Mouse (Mus musculus): ENCODE results near the gene Gm13277.
"Not testable (repeated sequence)": the region's sequence is repeated elsewhere in the genome, so short reads cannot be mapped to it uniquely, and the experiment has no call there.

Gm13277 gene

DNA sequence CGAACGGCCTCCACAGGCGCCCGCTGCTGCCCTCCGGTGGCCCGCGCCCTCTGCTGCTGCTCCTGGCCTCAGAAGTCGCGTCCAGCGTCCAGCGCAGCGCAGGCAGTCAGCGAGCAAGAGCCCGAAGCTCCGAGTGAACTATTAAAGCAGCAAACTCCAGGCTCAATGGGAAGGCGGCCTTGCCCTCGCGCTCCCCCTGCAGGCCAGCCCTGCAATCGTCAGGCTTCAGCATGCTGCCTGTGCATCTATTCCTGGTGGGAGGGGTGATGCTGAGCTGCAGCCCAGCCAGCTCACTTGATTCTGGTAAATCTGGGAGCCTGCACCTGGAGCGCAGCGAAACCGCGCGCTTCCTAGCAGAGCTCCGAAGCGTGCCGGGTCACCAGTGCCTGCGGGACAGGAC lies at the start of gene Gm13277:
Gm13277 (plus strand) TSS at position 231 of the 400 bp plus-strand sequence.
- DNase-seq (ENCODE audit: low spot score): peak; percentile 73

DNA sequence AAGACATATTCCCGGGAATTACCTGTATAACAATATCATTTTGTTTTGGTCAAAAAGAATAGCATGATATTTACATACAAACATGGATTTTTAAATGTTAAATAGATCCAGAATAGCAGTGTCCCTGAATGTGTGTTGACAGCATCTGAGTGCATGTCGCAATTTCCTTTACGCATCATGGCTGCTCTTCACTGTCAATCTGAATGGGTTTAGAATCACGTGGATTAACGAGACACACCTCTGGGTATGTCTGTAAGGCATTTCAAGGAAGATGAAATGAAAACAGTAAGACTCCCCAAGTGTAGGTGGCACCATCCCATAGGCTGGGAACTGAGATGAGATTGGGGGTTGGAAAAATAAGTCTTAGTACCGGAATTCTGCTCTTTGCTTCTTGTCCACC lies 49.4 kb upstream of the Gm13277 start:
- no peak for DNase-seq (ENCODE audit: low spot score)

DNA sequence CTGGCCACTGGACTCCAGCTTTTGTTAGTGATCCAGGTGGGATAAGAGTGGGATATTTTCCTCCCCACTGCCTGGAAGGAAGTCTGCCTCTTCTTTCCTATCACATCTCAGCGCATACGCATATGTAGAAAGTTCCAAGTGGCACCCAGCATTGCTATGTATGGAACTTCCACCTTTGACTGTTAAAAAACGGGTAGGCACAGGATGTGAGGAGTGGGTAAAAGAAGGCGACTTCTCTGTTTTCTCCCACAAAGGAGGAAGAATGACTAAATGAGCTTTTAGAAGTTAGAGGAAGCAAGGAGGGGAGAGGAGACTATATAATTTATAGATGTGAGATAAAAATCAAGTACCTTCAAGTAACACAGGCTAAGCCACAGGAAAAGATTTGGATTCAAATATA lies 47.0 kb upstream of the Gm13277 start:
- DNase-seq (ENCODE audit: low spot score): no peak

DNA sequence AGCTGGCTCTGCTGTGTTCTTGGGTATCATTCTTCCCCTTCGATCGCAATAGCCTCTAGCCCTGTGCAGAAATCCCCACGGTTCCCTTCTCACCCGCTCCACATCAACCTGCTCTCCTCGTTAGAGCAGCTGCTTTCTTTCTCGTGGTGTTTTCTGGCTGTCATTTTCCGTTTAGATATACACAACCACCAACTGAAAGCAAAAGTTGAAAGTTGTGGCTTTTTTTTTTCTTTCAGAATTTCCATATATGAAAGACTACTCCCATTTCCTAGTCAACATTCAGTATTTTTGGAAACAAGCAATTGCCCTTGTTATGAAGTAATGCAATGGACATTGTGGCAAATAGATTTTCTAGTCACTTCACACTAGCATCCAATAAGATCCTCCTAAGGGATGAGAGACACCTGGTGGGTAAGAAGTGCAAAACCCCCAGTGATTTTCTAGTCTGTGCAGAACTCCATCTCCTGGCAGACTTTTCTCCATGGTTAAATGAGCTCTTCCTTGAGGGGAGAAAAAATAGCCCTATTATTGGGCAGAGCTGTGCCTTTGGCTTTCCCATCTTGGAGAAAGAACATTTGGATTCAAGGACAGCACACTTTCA lies 45.6 kb upstream of the Gm13277 start:
- no peak for DNase-seq (ENCODE audit: low spot score)

DNA sequence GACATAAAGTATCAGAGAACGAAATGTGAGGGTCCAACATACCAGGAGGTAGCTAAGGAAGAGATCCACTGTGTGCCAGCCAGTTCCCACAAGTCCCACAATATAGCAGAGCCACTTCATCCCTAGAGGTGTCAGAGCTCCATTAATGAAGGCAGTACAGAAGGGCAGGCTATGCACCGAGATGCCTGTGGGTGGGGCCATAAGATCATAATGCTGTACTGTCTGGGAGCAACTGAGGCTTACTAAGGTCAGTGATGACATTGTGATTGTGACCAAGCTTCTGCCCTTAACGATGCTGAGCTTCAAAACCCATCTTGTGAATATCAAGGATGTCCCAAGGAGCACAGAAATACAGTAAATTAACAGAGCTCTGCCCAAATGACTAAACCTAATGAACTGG lies 44.2 kb upstream of the Gm13277 start:
- no peak for DNase-seq (ENCODE audit: low spot score)

DNA sequence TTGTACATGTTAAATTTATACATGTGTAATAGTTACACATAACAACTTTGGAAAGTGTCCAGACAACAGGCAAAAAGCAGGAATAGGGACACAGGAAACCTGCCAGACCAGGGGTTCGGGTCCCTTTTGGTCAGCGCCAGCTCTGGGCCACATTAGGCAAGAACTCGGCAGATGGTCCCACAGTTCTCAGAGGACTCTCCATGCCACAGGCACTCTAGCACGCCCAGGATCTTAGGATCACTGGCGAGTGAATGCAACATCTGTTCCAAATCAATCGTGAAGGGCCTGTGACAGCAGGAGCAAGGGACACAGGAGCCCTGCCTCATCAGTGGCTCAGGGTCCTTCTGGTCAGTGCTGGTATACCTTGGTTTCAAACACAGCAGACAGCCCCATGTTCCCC lies 38.5 kb upstream of the Gm13277 start:
- no peak for DNase-seq (ENCODE audit: low spot score)

DNA sequence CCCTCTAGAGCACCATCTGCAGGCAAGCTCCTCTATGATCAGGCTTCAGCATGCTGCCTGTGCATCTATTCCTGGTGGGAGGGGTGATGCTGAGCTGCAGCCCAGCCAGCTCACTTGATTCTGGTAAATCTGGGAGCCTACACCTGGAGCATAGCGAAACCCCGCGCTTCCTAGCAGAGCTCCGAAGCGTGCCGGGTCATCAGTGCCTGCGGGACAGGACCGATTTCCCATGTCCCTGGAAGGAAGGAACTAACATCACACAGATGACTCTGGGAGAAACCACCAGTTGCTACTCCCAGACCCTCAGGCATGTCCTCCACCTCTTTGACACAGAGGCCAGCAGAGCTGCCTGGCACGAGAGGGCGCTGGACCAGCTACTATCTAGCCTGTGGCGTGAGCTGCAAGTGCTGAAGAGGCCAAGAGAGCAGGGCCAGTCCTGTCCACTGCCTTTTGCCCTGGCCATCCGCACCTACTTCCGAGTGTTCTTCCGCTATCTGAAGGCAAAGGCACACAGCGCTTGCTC lies 33.6 kb upstream of the Gm13277 start, which contains the start of gene Gm13271:
Gm13271 (plus strand) TSS at position 51 of the 523 bp plus-strand sequence.
- peak; percentile 62 for DNase-seq (ENCODE audit: low spot score)

DNA sequence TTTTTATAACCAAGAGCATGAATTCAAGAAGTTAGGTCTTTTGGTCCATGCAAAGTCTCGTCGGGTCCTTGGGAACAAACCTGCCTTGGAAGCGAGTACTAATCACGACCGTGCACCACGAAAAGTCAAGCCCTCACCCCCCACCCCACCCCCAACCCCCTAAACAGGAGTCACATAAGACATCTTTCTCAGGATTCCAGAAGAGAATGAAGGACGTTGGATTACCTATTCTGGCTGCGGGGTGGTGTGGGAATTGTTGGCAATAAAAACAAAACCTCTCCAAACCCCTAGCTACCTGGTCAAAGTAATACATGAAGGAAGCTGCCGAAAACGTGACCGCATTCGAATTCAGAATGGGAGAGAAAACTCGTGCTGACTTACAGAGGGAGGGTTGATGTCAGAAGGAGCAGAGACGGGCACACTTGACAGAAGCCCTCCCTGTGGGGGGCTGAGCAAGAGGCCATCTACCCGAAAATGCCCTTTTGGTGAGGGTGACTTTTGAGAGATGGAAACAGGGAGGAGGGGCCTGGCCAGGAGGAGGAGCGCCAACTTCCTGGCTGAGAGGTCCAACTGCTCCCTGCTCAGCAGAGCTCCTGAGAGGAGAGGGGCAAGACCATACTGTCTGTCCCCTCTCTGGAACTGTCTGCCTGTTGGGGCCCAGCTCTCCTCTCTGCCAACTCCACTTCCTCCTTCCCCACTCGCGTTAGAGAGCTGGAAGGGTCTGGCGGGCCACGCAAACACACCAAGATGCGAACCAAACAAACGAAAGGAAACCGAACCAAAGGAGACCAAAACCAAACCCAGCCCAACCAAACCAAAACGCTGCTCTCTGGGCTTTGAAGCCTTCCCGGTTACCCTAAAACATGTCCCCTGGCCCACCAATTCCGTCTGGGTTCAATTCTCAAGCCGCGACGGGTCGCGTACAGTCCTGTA lies 31.6 kb upstream of the Gm13277 start:
- DNase-seq (ENCODE audit: low spot score): peak; percentile 12

DNA sequence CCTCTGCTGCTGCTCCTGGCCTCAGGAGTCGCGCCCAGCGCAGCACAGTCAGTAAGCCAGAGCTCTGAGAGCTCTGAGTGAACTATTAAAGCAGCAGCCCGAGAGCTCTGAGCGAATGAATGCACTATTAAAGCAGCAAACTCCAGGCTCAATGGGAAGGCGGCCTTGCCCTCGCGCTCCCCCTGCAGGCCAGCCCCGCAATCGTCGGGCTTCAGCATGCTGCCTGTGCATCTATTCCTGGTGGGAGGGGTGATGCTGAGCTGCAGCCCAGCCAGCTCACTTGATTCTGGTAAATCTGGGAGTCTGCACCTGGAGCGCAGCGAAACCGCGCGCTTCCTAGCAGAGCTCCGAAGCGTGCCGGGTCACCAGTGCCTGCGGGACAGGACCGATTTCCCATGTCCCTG lies 30.8 kb upstream of the Gm13277 start:
- peak; percentile 87 for DNase-seq (ENCODE audit: low spot score)

DNA sequence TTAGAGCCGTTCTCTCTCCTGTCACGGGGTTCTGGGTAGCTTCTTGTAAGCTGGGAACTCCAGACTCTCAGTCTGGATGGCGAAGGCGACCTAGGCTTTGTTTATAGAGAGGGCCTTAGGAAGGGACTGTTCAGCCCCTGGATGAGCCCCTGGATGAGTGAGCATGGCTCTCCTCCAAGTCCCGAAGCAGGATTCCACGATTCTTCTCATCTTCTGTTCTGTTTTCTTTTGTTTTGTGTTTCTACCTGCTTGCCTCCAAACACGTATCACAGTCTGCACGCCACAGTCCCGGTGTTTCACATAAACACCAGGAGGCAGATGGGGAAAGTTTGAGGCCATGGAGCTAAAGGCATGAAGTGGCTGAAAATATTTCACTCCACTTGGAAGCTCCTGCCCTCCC lies 29.7 kb upstream of the Gm13277 start:
- not testable (repeated sequence) for DNase-seq (ENCODE audit: low spot score)

DNA sequence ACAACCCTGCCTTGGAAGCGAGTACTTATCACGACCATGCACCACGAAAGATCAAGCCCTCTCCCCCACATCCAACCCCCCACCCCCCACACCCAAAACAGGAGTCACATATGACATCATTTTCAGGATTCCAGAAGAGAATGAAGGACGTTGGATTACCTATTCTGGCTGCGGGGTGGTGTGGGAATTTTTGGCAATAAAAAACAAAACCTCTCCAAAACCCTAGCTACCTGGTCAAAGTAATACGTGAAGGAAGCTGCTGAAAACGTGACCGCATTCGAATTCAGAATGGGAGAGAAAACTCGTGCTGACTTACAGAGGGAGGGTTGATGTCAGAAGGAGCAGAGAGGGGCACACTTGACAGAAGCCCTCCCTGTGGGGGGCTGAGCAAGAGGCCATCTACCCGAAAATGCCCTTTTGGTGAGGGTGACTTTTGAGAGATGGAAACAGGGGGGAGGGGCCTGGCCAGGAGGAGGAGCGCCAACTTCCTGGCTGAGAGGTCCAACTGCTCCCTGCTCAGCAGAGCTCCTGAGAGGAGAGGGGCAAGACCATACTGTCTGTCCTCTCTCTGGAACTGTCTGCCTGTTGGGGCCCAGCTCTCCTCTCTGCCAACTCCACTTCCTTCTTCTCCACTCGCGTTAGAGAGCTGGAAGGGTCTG lies 28.7 kb upstream of the Gm13277 start, which contains the start of gene Gm13283:
Gm13283 (plus strand) TSS at position 510 of the 659 bp plus-strand sequence.
- peak; percentile 22 for DNase-seq (ENCODE audit: low spot score)

DNA sequence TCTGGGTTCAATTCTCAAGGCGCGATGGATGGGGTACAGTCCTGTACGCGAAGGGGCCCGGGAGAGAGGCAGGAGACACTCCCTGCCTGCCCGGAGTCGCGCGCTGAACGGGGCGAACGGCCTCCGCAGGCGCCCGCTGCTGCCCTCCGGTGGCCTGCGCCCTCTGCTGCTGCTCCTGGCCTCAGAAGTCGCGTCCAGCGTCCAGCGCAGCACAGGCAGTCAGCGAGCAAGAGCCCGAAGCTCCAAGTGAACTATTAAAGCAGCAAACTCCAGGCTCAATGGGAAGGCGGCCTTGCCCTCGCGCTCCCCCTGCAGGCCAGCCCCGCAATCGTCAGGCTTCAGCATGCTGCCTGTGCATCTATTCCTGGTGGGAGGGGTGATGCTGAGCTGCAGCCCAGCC lies 28.0 kb upstream of the Gm13277 start:
- DNase-seq (ENCODE audit: low spot score): peak; percentile 80

DNA sequence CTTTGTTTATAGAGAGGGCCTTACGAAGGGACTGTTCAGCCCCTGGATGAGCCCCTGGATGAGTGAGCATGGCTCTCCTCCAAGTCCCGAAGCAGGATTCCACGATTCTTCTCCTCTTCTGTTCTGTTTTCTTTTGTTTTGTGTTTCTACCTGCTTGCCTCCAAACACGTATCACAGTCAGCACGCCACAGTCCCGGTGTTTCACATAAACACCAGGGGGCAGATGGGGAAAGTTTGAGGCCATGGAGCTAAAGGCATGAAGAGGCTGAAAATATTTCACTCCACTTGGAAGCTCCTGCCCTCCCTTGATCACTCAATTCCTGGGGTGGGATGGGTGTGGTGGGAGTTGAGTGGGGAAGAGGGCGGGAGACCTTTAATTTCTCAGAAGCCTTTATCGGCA lies 26.7 kb upstream of the Gm13277 start:
- peak; percentile 71 for DNase-seq (ENCODE audit: low spot score)

DNA sequence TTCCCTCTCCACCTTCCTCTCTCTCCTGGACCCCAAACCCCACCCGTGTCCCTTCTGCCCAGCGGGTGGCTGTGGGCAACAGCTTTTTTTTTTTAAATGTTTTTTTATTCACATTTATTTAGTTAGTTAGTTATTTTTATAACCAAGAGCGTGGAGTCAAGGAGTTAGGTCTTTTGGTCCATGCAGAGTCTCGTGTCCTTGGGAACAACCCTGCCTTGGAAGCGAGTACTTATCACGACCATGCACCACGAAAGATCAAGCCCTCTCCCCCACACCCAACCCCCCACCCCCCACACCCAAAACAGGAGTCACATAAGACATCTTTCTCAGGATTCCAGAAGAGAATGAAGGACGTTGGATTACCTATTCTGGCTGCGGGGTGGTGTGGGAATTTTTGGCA lies 26.1 kb upstream of the Gm13277 start:
- peak; percentile 10 for DNase-seq (ENCODE audit: low spot score)

DNA sequence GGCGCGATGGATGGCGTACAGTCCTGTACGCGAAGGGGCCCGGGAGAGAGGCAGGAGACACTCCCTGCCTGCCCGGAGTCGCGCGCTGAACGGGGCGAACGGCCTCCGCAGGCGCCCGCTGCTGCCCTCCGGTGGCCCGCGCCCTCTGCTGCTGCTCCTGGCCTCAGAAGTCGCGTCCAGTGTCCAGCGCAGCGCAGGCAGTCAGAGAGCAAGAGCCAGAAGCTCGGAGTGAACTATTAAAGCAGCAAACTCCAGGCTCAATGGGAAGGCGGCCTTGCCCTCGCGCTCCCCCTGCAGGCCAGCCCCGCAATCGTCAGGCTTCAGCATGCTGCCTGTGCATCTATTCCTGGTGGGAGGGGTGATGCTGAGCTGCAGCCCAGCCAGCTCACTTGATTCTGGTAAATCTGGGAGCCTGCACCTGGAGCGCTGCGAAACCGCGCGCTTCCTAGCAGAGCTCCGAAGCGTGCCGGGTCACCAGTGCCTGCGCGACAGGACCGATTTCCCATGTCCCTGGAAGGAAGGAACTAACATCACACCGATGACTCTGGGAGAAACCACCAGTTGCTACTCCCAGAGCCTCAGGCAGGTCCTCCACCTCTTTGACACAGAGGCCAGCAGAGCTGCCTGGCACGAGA lies 24.9 kb upstream of the Gm13277 start:
- peak; percentile 56 for DNase-seq (ENCODE audit: low spot score)

DNA sequence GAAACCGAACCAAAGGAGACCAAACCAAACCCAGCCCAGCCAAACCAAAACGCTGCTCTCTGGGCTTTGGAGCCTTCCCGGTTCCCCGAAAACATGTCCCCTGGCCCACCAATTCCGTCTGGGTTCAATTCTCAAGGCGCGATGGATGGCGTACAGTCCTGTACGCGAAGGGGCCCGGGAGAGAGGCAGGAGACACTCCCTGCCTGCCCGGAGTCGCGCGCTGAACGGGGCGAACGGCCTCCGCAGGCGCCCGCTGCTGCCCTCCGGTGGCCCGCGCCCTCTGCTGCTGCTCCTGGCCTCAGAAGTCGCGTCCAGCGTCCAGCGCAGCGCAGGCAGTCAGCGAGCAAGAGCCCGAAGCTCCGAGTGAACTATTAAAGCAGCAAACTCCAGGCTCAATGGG lies 14.9 kb upstream of the Gm13277 start, which contains the start of gene Gm13290:
Gm13290 (plus strand) TSS at position 301 of the 400 bp plus-strand sequence.
- not testable (repeated sequence) for DNase-seq (ENCODE audit: low spot score)

DNA sequence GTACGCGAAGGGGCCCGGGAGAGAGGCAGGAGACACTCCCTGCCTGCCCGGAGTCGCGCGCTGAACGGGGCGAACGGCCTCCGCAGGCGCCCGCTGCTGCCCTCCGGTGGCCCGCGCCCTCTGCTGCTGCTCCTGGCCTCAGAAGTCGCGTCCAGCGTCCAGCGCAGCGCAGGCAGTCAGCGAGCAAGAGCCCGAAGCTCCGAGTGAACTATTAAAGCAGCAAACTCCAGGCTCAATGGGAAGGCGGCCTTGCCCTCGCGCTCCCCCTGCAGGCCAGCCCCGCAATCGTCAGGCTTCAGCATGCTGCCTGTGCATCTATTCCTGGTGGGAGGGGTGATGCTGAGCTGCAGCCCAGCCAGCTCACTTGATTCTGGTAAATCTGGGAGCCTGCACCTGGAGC lies 11.8 kb upstream of the Gm13277 start, which contains the start of gene Gm13289:
Gm13289 (plus strand) TSS at position 301 of the 400 bp plus-strand sequence.
- not testable (repeated sequence) for DNase-seq (ENCODE audit: low spot score)

DNA sequence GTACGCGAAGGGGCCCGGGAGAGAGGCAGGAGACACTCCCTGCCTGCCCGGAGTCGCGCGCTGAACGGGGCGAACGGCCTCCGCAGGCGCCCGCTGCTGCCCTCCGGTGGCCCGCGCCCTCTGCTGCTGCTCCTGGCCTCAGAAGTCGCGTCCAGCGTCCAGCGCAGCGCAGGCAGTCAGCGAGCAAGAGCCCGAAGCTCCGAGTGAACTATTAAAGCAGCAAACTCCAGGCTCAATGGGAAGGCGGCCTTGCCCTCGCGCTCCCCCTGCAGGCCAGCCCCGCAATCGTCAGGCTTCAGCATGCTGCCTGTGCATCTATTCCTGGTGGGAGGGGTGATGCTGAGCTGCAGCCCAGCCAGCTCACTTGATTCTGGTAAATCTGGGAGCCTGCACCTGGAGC lies 8.9 kb upstream of the Gm13277 start, which contains the start of gene Gm13272:
Gm13272 (plus strand) TSS at position 301 of the 400 bp plus-strand sequence.
- DNase-seq (ENCODE audit: low spot score): not testable (repeated sequence)

DNA sequence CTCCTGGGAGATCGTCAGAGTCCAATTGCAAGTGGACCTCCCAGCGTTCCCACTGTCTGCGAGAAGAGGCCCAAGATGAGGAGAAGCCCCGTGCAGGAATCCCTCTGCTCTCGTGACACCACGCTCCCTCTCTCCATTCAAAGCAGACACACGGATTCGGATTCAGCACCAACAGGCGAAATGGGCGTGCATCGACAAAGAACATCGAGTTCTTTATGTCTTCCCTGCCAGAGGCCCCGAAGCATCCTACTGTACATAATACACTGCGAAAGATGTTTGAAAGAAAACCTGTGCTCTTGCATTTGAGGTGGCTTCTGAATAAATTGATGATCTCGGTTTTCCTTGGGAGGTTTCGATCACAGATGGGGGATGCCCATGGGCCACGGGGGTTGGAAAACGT lies 8.1 kb upstream of the Gm13277 start:
- not testable (repeated sequence) for DNase-seq (ENCODE audit: low spot score)

DNA sequence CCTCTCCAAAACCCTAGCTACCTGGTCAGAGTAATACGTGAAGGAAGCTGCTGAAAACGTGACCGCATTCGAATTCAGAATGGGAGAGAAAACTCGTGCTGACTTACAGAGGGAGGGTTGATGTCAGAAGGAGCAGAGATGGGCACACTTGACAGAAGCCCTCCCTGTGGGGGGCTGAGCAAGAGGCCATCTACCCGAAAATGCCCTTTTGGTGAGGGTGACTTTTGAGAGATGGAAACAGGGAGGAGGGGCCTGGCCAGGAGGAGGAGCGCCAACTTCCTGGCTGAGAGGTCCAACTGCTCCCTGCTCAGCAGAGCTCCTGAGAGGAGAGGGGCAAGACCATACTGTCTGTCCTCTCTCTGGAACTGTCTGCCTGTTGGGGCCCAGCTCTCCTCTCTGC lies 6.6 kb upstream of the Gm13277 start, which contains the start of gene Ifnz:
Ifnz (plus strand) TSS at position 301 of the 400 bp plus-strand sequence.
- not testable (repeated sequence) for DNase-seq (ENCODE audit: low spot score)

DNA sequence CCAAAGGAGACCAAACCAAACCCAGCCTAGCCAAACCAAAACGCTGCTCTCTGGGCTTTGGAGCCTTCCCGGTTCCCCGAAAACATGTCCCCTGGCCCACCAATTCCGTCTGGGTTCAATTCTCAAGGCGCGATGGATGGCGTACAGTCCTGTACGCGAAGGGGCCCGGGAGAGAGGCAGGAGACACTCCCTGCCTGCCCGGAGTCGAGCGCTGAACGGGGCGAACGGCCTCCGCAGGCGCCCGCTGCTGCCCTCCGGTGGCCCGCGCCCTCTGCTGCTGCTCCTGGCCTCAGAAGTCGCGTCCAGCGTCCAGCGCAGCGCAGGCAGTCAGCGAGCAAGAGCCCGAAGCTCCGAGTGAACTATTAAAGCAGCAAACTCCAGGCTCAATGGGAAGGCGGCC lies 6.1 kb upstream of the Gm13277 start:
- not testable (repeated sequence) for DNase-seq (ENCODE audit: low spot score)
